Mouse (Mus musculus) liver, embryonic 13.5 days (tissue): ENCODE results near the gene Bpnt1. TPM values are rescaled to one million over a fixed set of nuclear protein-coding genes. Genes with fewer than 3 reads are reported as not detected.

ENCODE experiments used
- ATAC-seq: fragments of 200-750 bp; cut with Nextera tagmentation; 2 replicates; pipeline ENCODE4 v1.8.0; 2017; ENCODE audit warnings: low read depth, mild to moderate bottlenecking, moderate number of reproducible peaks, moderate library complexity
- DNase-seq: peaks from one replicate; pipeline ENCODE4 v3.0.0; 2022
- H3K27ac ChIP-seq: fragments of 300-500 bp; sonication (generic); 2 replicates; pipeline ENCODE4 v1.5.1; 2015; ENCODE audit warnings: moderate library complexity, mild to moderate bottlenecking, inconsistent platforms
- H3K27me3 ChIP-seq: fragments of 300-500 bp; sonication (generic); 2 replicates; pipeline ENCODE4 v1.6.1; 2015; ENCODE audit warnings: mild to moderate bottlenecking, inconsistent platforms
- H3K36me3 ChIP-seq: fragments of 300-500 bp; sonication (generic); 2 replicates; pipeline ENCODE4 v1.6.1; 2015; ENCODE audit warnings: mild to moderate bottlenecking, inconsistent platforms
- H3K4me1 ChIP-seq: fragments of 300-500 bp; sonication (generic); replicated peaks from 2 replicates; pipeline ENCODE4 v1.6.1; 2015; ENCODE audit warnings: inconsistent platforms
- H3K4me2 ChIP-seq: fragments of 300-500 bp; sonication (generic); 2 replicates; pipeline ENCODE4 v1.6.1; 2015; ENCODE audit warnings: inconsistent platforms, mild to moderate bottlenecking, moderate library complexity
- H3K4me3 ChIP-seq: fragments of 300-500 bp; sonication (generic); replicated peaks from 2 replicates; pipeline ENCODE4 v1.5.1; 2015; ENCODE audit warnings: mild to moderate bottlenecking, inconsistent platforms
- H3K9ac ChIP-seq: fragments of 300-500 bp; sonication (generic); 2 replicates; pipeline ENCODE4 v1.6.1; 2015; ENCODE audit warnings: mild to moderate bottlenecking, inconsistent platforms
- H3K9me3 ChIP-seq: fragments of 300-500 bp; sonication (generic); replicated peaks from 2 replicates; pipeline ENCODE4 v1.6.1; 2016; ENCODE audit warnings: inconsistent platforms
- WGBS: fragments of 180-500 bp; shearing (Covaris S2); methylation state at CpG from one replicate; pipeline ENCODE4 v1.1.7; 2015; ENCODE audit not compliant: insufficient replicate concordance; 5-methylcytosine and 5-hydroxymethylcytosine counted together
- polyA plus RNA-seq: library from polyadenylated mRNA; unstranded; fragments of >200 nt; fragmentation: Nextera tagmentation; extraction: Ambion mirVana; gene quantifications from 2 replicates; pipeline ENCODE4 v1.2.1, GENCODE M21; 2015

Gene Bpnt1
- polyA plus RNA-seq, 1 experiment from 2014 or later: 14.4 TPM

DNA sequence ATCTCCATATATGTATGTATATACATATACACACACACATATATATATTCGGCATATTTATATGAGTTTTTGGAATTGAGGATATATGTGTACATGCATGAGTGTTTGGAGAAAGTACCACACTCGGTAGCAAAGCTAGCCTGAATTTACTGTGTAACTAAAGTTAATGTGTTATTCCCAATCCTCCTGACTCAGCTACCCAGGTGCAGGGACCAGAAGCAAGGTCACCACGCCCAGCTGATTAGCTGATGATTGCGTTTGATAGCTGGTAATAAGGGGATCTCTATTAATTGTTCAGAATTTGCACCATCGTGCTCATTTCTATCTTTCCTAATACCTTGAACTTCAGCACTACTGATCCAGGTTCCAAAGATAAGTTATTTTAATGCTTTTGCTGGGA lies 1.7 kb downstream of the Bpnt1 start:
- ATAC-seq (no peak), DNase-seq (no peak)
- no peaks in the 10 kb centered on the region for H3K9me3 ChIP-seq
- peaks cover 32% of the 10 kb centered on the region for H3K4me1 ChIP-seq
- 68% methylated on average over 5 of the region's 5 CpGs for WGBS
- no peak overlapping the region for H3K4me2 ChIP-seq
- H3K27ac ChIP-seq: no peak overlapping the region
- no peak overlapping the region for H3K4me3 ChIP-seq
- H3K27me3 ChIP-seq: no peaks in the 10 kb centered on the region
- no peak overlapping the region for H3K9ac ChIP-seq
- no peaks in the 10 kb centered on the region for H3K36me3 ChIP-seq

DNA sequence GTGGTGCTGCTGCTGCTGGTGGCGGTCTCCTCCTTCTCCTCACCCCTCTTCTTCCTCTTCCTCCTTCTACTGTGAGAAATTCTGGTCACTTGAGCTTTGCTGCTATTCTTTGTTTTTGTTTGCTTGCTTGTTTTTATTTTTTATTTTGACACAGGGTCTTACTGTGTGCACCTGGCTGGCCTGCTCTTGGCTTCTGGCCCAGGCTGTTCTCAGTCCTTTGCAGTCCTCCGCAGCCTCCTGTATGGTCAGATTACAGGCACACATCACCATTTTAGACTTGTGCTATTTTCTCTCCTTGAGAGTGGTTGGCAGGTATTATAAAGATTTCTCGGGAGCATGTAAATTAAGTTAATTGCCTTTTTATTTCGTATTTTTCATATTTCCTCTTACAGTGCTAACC lies 2.2 kb downstream of the Bpnt1 start:
- no peak overlapping the region for H3K4me2 ChIP-seq
- ATAC-seq: no peak
- H3K27me3 ChIP-seq: no peaks in the 10 kb centered on the region
- H3K9me3 ChIP-seq: no peaks in the 10 kb centered on the region
- H3K4me1 ChIP-seq: peaks cover 32% of the 10 kb centered on the region
- no peak overlapping the region for H3K27ac ChIP-seq
- no peak overlapping the region for H3K4me3 ChIP-seq
- no peaks in the 10 kb centered on the region for H3K36me3 ChIP-seq
- WGBS: 75% methylated on average over 4 of the region's 4 CpGs
- DNase-seq: no peak
- no peak overlapping the region for H3K9ac ChIP-seq

DNA sequence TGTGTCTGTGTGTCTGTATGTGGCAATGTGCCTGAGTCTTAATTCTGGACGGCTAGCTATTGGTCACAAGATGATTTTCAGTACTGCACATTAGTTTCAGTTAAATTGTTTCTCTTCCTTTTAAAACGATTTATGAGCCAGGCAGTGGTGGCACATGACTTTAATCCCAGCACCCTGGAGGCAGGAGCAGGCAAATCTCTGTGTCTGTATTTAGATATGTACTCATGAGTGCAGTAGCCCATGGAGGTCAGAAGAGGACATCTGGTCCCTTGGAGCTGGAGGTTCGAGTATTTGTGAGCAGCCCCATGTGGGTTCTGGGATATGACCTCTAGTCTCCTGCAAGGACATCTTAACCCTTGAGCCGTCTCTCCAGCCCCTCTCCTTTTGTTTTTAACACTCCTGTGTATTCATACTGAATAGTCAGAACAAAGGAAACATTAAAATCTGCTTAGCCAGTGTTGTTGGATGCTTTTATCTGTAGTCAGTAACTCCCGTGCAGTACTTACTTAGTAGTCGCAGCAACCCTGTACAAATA lies 3.3 kb downstream of the Bpnt1 start:
- Histone ChIP-seq H3K9me3 (no peaks in the 10 kb centered on the region), H3K27ac (no peak overlapping the region), H3K27me3 (no peaks in the 10 kb centered on the region), H3K4me3 (no peak overlapping the region), H3K9ac (no peak overlapping the region), H3K4me1 (peaks cover 22% of the 10 kb centered on the region), H3K36me3 (no peaks in the 10 kb centered on the region), H3K4me2 (no peak overlapping the region)
- ATAC-seq (no peak), DNase-seq (no peak)
- 66% methylated on average over 6 of the region's 6 CpGs for WGBS

DNA sequence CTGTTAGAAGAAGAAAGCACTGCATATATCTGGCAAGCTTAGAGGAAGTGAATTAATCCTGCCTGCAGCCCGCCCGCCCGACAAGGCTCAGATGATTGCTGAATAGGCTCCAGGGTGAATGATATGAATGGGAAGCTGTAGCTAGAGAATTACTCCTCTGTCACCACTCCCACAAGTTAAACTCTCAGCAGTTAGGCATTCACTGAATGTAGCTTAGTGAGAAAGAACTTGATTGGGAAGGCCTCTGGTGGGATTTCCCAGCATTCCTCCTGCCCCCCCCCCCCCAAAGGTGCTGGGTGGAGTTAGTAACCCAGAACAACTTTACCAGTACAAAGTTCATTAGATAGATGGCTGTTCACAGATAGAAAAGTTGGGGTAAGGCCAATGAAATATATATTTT lies 4.6 kb downstream of the Bpnt1 start:
- Histone ChIP-seq H3K36me3 (peaks cover 4% of the 10 kb centered on the region; the same call in 1 of the 2 replicates), H3K9me3 (no peaks in the 10 kb centered on the region), H3K27ac (no peak overlapping the region), H3K27me3 (no peaks in the 10 kb centered on the region), H3K4me1 (peaks cover 17% of the 10 kb centered on the region), H3K4me2 (no peak overlapping the region), H3K9ac (no peak overlapping the region), H3K4me3 (no peak overlapping the region)
- no peak for DNase-seq
- no peak for ATAC-seq
- 65% methylated on average over 3 of the region's 3 CpGs for WGBS

DNA sequence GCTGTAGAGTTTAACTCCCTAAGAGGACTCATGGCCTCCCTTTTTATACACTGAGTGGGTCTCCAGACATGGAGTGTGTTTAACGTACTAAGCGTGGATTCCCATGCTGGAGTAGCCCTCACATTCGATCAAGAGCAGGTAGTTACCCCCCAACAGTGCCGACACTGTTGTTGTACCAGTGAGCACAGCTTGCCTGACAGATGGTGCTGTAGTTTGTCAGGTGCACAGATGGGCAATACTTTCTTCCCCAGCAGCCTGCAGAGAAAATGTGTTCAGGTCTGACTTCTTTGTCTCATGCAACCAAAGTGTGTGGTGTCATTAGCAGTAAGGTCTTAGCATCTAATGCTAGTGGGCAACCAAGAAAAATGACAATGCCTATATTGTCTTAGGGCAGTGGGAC lies 10.5 kb downstream of the Bpnt1 start:
- 85% methylated on average over 4 of the region's 4 CpGs for WGBS

DNA sequence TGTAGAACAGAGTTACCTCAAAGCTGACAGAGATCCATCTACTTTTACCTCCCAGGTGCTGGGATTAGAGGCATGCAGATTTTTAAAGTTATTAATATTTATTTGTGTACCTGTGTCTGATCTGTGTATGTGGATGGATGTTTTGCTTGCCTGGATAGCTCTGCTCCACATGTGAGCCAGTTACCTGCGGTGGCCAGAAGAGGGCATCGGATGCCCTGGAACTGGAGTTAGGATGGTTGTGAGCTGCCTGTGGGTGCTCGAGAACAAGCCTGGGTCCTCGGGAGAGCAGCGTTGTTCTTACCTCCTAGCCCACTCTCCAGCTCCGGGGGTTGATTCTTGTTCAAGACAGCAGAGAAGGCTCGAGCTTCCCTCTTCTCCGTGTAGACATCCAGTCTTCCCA lies 11.5 kb downstream of the Bpnt1 start:
- H3K9ac ChIP-seq: no peak overlapping the region
- H3K4me3 ChIP-seq: no peak overlapping the region
- no peaks in the 10 kb centered on the region for H3K27me3 ChIP-seq
- no peaks in the 10 kb centered on the region for H3K9me3 ChIP-seq
- 77% methylated on average over 8 of the region's 8 CpGs for WGBS
- H3K4me2 ChIP-seq: no peak overlapping the region
- H3K27ac ChIP-seq: no peak overlapping the region
- ATAC-seq (no peak), DNase-seq (no peak)
- H3K36me3 ChIP-seq: peaks cover 42% of the 10 kb centered on the region
- no peaks in the 10 kb centered on the region for H3K4me1 ChIP-seq

More for the DNA sequence above, 10.5 kb downstream of the Bpnt1 start:
- Histone ChIP-seq H3K4me3 (no peak overlapping the region), H3K36me3 (peaks cover 38% of the 10 kb centered on the region), H3K9me3 (no peaks in the 10 kb centered on the region), H3K4me2 (no peak overlapping the region), H3K4me1 (no peaks in the 10 kb centered on the region), H3K27ac (no peak overlapping the region), H3K9ac (no peak overlapping the region), H3K27me3 (no peaks in the 10 kb centered on the region)
- DNase-seq (no peak), ATAC-seq (no peak)

DNA sequence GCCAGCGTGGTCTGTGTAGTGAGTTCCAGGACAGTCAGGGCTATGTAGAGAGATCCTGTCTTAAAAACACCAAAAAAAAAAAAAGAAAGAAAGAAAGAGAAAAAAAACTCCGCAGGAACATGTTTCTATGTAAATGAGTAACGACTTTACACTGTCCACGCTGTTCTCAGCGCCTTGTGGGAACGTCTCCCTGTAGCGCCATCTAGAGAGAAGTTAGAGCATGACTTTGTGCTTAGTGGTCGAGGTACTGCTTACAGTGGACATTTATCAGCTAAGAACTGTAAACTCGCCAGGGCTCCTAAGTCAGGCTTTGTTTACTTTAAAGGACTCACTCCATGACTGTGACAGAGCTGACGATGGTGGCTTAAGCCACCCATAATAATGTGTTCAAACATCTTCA lies 14.2 kb downstream of the Bpnt1 start:
- ATAC-seq: peak; percentile 52
- Histone ChIP-seq H3K4me2 (no peak overlapping the region), H3K4me1 (no peaks in the 10 kb centered on the region), H3K9me3 (no peaks in the 10 kb centered on the region), H3K27me3 (no peaks in the 10 kb centered on the region), H3K4me3 (no peak overlapping the region), H3K27ac (no peak overlapping the region), H3K9ac (no peak overlapping the region), H3K36me3 (peaks cover 46% of the 10 kb centered on the region)
- DNase-seq: no peak
- 66% methylated on average over 10 of the region's 10 CpGs for WGBS

DNA sequence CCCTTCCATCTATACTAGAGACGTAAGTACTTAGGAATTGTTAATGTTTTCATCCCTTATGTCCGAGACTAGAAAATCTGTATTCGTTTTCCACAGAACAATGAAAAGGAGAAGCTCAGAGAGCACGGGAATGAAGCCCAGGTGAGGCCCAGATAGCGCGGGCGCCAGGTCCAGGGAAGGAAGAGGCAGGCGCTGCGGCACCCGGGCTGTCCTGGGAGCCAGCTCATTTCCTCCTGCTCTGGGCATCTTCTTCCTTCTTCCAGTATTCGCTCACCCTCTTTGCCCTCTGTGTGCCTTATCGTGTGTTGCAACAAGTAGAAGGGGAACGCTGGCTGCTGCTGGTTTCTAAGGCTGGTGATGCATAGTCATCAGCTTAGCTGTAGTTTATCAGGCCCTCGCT lies 17.8 kb downstream of the Bpnt1 start:
- no peaks in the 10 kb centered on the region for H3K4me1 ChIP-seq
- no peak overlapping the region for H3K9ac ChIP-seq
- peaks cover 32% of the 10 kb centered on the region for H3K36me3 ChIP-seq
- H3K27ac ChIP-seq: no peak overlapping the region
- DNase-seq (no peak), ATAC-seq (no peak)
- no peaks in the 10 kb centered on the region for H3K27me3 ChIP-seq
- WGBS: 82% methylated on average over 14 of the region's 14 CpGs
- H3K9me3 ChIP-seq: no peaks in the 10 kb centered on the region
- H3K4me3 ChIP-seq: no peak overlapping the region
- no peak overlapping the region for H3K4me2 ChIP-seq

DNA sequence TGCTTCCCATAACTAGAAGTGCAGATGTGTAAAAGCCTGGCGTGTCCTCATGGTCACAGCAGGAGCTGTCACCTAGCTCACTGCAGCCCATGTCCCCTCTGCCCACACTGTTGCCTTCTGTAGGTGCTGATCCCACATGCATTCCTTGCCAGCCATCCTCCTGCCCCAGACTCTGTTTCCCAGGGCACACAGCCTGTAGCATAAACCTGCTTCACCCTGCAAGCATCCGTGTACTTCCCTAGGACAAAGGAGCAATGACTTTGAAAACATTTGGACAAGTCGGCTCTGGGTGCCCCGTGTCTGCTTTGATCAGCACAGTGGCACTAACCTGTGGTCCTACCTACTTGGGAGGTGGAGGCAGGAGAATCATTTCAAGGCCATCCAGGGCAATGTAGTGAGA lies 18.7 kb downstream of the Bpnt1 start:
- H3K36me3 ChIP-seq: peaks cover 26% of the 10 kb centered on the region
- no peak overlapping the region for H3K27ac ChIP-seq
- no peaks in the 10 kb centered on the region for H3K27me3 ChIP-seq
- 77% methylated on average over 4 of the region's 4 CpGs for WGBS
- no peak overlapping the region for H3K9ac ChIP-seq
- DNase-seq: no peak
- H3K9me3 ChIP-seq: no peaks in the 10 kb centered on the region
- H3K4me2 ChIP-seq: no peak overlapping the region
- no peak for ATAC-seq
- H3K4me3 ChIP-seq: no peak overlapping the region
- H3K4me1 ChIP-seq: no peaks in the 10 kb centered on the region

DNA sequence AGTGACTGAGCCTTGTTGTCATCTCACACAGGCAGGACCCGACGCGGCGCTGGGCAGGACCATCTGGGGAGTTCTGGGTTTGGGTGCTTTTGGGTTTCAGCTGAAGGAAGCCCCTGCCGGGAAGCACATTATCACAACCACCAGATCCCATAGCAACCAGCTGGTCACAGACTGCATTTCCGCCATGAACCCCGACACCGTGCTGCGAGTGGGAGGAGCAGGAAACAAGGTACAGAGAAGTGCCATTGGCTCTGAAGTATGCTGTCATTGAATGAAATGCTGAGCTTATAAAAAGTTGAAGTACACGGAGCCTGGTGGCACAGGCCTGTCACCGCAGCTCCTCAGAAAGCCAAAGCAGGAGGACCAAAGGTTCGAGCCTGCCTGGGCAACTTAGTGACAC lies 20.2 kb downstream of the Bpnt1 start:
- H3K9ac ChIP-seq: no peak overlapping the region
- H3K4me2 ChIP-seq: no peak overlapping the region
- no peaks in the 10 kb centered on the region for H3K27me3 ChIP-seq
- WGBS: 71% methylated on average over 12 of the region's 12 CpGs
- H3K27ac ChIP-seq: no peak overlapping the region
- ATAC-seq (no peak), DNase-seq (no peak)
- no peak overlapping the region for H3K4me3 ChIP-seq
- no peaks in the 10 kb centered on the region for H3K4me1 ChIP-seq
- no peaks in the 10 kb centered on the region for H3K9me3 ChIP-seq
- H3K36me3 ChIP-seq: peaks cover 16% of the 10 kb centered on the region

DNA sequence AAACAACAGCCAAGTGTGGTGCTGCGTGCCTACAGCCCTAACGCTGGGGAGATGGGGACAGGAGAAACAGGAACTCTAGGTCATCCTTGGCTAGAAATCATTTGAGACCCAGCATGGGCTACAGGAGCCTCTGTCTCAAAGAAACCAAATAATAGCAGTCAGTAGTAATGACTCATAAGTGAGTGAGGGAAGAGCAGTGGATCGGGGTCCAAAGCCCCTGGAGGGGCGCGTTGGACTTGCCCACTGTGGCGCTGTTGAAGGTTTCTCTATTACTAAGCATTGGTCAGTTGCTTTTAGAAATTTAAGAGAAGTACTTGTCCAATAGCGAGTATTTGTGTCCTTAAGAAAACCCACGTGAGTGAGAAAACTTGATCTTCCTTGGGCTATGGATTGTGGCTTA lies 21.4 kb downstream of the Bpnt1 start:
- Histone ChIP-seq H3K9ac (no peak overlapping the region), H3K27ac (no peak overlapping the region), H3K4me2 (no peak overlapping the region), H3K27me3 (no peaks in the 10 kb centered on the region), H3K36me3 (peaks cover 18% of the 10 kb centered on the region), H3K4me3 (no peak overlapping the region), H3K9me3 (no peaks in the 10 kb centered on the region), H3K4me1 (no peaks in the 10 kb centered on the region)
- ATAC-seq (no peak), DNase-seq (no peak)
- 83% methylated on average over 8 of the region's 8 CpGs for WGBS

DNA sequence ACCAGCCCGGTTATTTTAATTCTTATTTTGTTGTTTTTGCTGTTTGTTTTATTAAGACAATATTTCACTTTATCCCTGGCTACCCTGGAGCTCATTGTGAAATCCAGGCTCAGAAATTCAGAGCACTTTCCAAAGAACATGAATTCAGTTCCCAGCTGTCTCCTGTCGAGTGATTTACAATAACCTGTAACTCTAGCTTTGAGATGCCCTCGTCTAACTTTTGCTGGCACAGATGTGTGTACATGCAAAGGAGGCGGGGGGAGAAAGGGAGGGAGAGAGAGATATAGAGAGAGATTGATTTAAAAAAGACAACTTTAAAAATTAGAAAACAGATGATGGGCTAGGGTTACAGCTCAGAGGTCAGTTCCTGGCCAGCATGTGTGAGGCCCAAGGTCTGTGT lies 22.8 kb downstream of the Bpnt1 start:
- no peak overlapping the region for H3K27ac ChIP-seq

More for the DNA sequence above, 22.8 kb downstream of the Bpnt1 start:
- peaks cover 18% of the 10 kb centered on the region for H3K36me3 ChIP-seq
- WGBS: 80% methylated on average over 4 of the region's 4 CpGs
- H3K4me1 ChIP-seq: no peaks in the 10 kb centered on the region
- H3K27me3 ChIP-seq: no peaks in the 10 kb centered on the region
- H3K9ac ChIP-seq: no peak overlapping the region
- no peak overlapping the region for H3K4me2 ChIP-seq
- ATAC-seq: no peak
- no peak overlapping the region for H3K4me3 ChIP-seq
- no peaks in the 10 kb centered on the region for H3K9me3 ChIP-seq
- no peak for DNase-seq
